Mouse (Mus musculus) MEL (cell line): Measurements from ENCODE around the gene Snx10. TPM values are rescaled to one million over a fixed set of nuclear protein-coding genes. Genes with fewer than 3 reads are reported as not detected.

Experiments used
- DNase-seq: peaks from one replicate; pipeline ENCODE4 v3.0.0; 2011; ENCODE audit warnings: low read depth, low spot score
- H3K27ac ChIP-seq: 2 replicates; pipeline ENCODE4 v1.5.1; 2012; ENCODE audit warnings: low read depth, mild to moderate bottlenecking, control low read depth, low read length, moderate library complexity; ENCODE audit not compliant: control insufficient read depth
- H3K27me3 ChIP-seq, 2 experiments: fragments of 150-350 bp in 1 of 2; sonication (generic) in 1 of 2; 2 replicates each; pipeline ENCODE4 v1.6.1; 2012; ENCODE audit warnings: low read length in 2 of 2, mild to moderate bottlenecking in 2 of 2, improper control_type of control experiment in 1 of 2, moderate library complexity in 1 of 2; ENCODE audit not compliant: insufficient read depth in 2 of 2, control insufficient read depth in 1 of 2
- H3K36me3 ChIP-seq, 2 experiments: 2 replicates each; pipeline ENCODE4 v1.6.1; 2012 to 2014; ENCODE audit warnings: low read length in 2 of 2, improper control_type of control experiment in 1 of 2, inconsistent platforms in 1 of 2, mild to moderate bottlenecking in 1 of 2; ENCODE audit not compliant: insufficient read depth in 2 of 2, control insufficient read depth in 1 of 2
- H3K4me1 ChIP-seq, 2 experiments: fragments of 150-350 bp in 1 of 2; sonication (generic) in 1 of 2; 2 replicates each; pipeline ENCODE4 v1.6.1; 2012; ENCODE audit warnings: low read length in 2 of 2, improper control_type of control experiment in 1 of 2, mild to moderate bottlenecking in 1 of 2; ENCODE audit not compliant: insufficient read depth in 2 of 2, control insufficient read depth in 1 of 2
- H3K4me3 ChIP-seq, 2 experiments: fragments of 150-350 bp in 1 of 2; sonication (generic) in 1 of 2; 2 replicates each; pipeline ENCODE4 v1.5.1; 2012; ENCODE audit warnings: low read depth in 2 of 2, low read length in 2 of 2, mild to moderate bottlenecking in 2 of 2, moderate library complexity in 2 of 2, control low read depth in 1 of 2, improper control_type of control experiment in 1 of 2; ENCODE audit not compliant: control insufficient read depth in 1 of 2, insufficient read depth in 1 of 2
- H3K79me2 ChIP-seq: 2 replicates; pipeline ENCODE4 v1.6.1; 2012; ENCODE audit warnings: mild to moderate bottlenecking, low read length, moderate library complexity; ENCODE audit not compliant: control insufficient read depth, poor library complexity, insufficient read depth
- H3K9ac ChIP-seq: 2 replicates; pipeline ENCODE4 v1.6.1; 2012; ENCODE audit warnings: low read depth, mild to moderate bottlenecking, control low read depth, low read length, moderate library complexity; ENCODE audit not compliant: control insufficient read depth, poor library complexity, severe bottlenecking
- H3K9me3 ChIP-seq: fragments of 150-350 bp; sonication (generic); replicated peaks from 2 replicates; pipeline ENCODE4 v1.6.1; 2012; ENCODE audit warnings: mild to moderate bottlenecking, low read length, improper control_type of control experiment, moderate library complexity; ENCODE audit not compliant: insufficient read depth
- BHLHE40 ChIP-seq: IDR thresholded peaks from 2 replicates; pipeline ENCODE4 v1.6.1; 2012; ENCODE audit warnings: low read depth, mild to moderate bottlenecking, inconsistent platforms, low read length, improper control_type of control experiment, borderline replicate concordance
- CHD1 ChIP-seq: IDR thresholded peaks from 2 replicates; pipeline ENCODE4 v1.6.1; 2012; ENCODE audit warnings: low read depth, mild to moderate bottlenecking, inconsistent platforms, low read length, improper control_type of control experiment
- CHD2 ChIP-seq: IDR thresholded peaks from 2 replicates; pipeline ENCODE4 v1.6.1; 2011; ENCODE audit warnings: low read length, improper control_type of control experiment
- E2F4 ChIP-seq: IDR thresholded peaks from 2 replicates; pipeline ENCODE4 v1.6.1; 2011; ENCODE audit warnings: low read depth, low read length, improper control_type of control experiment, borderline replicate concordance
- GATA1 ChIP-seq: IDR thresholded peaks from 2 replicates; pipeline ENCODE4 v1.6.1; 2011; ENCODE audit warnings: low read depth, low read length, improper control_type of control experiment
- HCFC1 ChIP-seq: IDR thresholded peaks from 2 replicates; pipeline ENCODE4 v1.6.1; 2012; ENCODE audit warnings: low read depth, mild to moderate bottlenecking, inconsistent platforms, low read length, improper control_type of control experiment, moderate library complexity
- JUND ChIP-seq: IDR thresholded peaks from 2 replicates; pipeline ENCODE4 v1.6.1; 2011; ENCODE audit warnings: low read depth, mild to moderate bottlenecking, improper control_type of control experiment, low read length
- KAT2A ChIP-seq: conservative IDR thresholded peaks from 2 replicates; pipeline ENCODE4 v1.6.1; 2012; ENCODE audit warnings: low read depth, low read length, improper control_type of control experiment, inconsistent platforms
- MAZ ChIP-seq: IDR thresholded peaks from 2 replicates; pipeline ENCODE4 v1.6.1; 2012; ENCODE audit warnings: low read depth, mild to moderate bottlenecking, inconsistent platforms, low read length, improper control_type of control experiment
- MEF2A ChIP-seq: IDR thresholded peaks from 2 replicates; pipeline ENCODE4 v1.6.1; 2014; ENCODE audit warnings: low read depth, mild to moderate bottlenecking, inconsistent platforms, low read length, improper control_type of control experiment; ENCODE audit not compliant: poor library complexity, insufficient replicate concordance, severe bottlenecking; ENCODE audit errors: extremely low read depth
- MXI1 ChIP-seq: IDR thresholded peaks from 2 replicates; pipeline ENCODE4 v1.6.1; 2011; ENCODE audit warnings: mild to moderate bottlenecking, low read depth, low read length, improper control_type of control experiment
- MYB ChIP-seq: IDR thresholded peaks from 2 replicates; pipeline ENCODE4 v1.6.1; 2011; ENCODE audit warnings: mild to moderate bottlenecking, low read depth, low read length, improper control_type of control experiment
- MYC ChIP-seq: IDR thresholded peaks from 2 replicates; pipeline ENCODE4 v1.6.1; 2011; ENCODE audit warnings: low read depth, mild to moderate bottlenecking, low read length, improper control_type of control experiment, moderate library complexity
- POLR2A ChIP-seq, 2 experiments: IDR thresholded peaks; 2 replicates each; pipeline ENCODE4 v1.6.1; 2011 to 2012; ENCODE audit warnings: low read length in 2 of 2, mild to moderate bottlenecking in 2 of 2, control low read depth in 1 of 2, improper control_type of control experiment in 1 of 2, low read depth in 1 of 2, moderate library complexity in 1 of 2; ENCODE audit not compliant: control insufficient read depth in 1 of 2, insufficient read depth in 1 of 2, poor library complexity in 1 of 2
- RAD21 ChIP-seq: IDR thresholded peaks from 2 replicates; pipeline ENCODE4 v1.6.1; 2011; ENCODE audit warnings: mild to moderate bottlenecking, low read depth, low read length, improper control_type of control experiment
- RCOR1 ChIP-seq: IDR thresholded peaks from 2 replicates; pipeline ENCODE4 v1.6.1; 2012; ENCODE audit warnings: low read depth, mild to moderate bottlenecking, inconsistent platforms, low read length, improper control_type of control experiment
- SIN3A ChIP-seq: IDR thresholded peaks from 2 replicates; pipeline ENCODE4 v1.6.1; 2012; ENCODE audit warnings: low read length, improper control_type of control experiment, inconsistent platforms
- SMC3 ChIP-seq: IDR thresholded peaks from 2 replicates; pipeline ENCODE4 v1.6.1; 2011; ENCODE audit warnings: low read depth, low read length, improper control_type of control experiment
- TBP ChIP-seq: IDR thresholded peaks from 2 replicates; pipeline ENCODE4 v1.8.0; 2011; ENCODE audit warnings: low read depth, low read length, improper control_type of control experiment
- UBTF ChIP-seq: IDR thresholded peaks from 2 replicates; pipeline ENCODE4 v1.6.1; 2012; ENCODE audit warnings: low read depth, mild to moderate bottlenecking, inconsistent platforms, low read length, improper control_type of control experiment, moderate library complexity, borderline replicate concordance; ENCODE audit not compliant: insufficient read depth
- USF2 ChIP-seq, 2 experiments: IDR thresholded peaks; 2 replicates each; pipeline ENCODE4 v1.6.1; 2011 to 2012; ENCODE audit warnings: improper control_type of control experiment in 2 of 2, low read length in 2 of 2, borderline replicate concordance in 1 of 2, inconsistent platforms in 1 of 2, low read depth in 1 of 2, mild to moderate bottlenecking in 1 of 2; ENCODE audit not compliant: insufficient read depth in 1 of 2
- ZKSCAN1 ChIP-seq: IDR thresholded peaks from 2 replicates; pipeline ENCODE4 v1.6.1; 2012; ENCODE audit warnings: low read depth, mild to moderate bottlenecking, inconsistent platforms, low read length, improper control_type of control experiment, moderate library complexity
- ZNF384 ChIP-seq: IDR thresholded peaks from 2 replicates; pipeline ENCODE4 v1.6.1; 2012; ENCODE audit warnings: low read depth, mild to moderate bottlenecking, inconsistent platforms, low read length, improper control_type of control experiment
- polyA plus RNA-seq, 2 experiments: library from polyadenylated mRNA; stranded (reverse) in 1 of 2; unstranded in 1 of 2; fragments of >175 nt in 1 of 2; fragments of >200 nt in 1 of 2; gene quantifications; 2 replicates each; pipeline versions ENCODE4 v1.2.1 to v1.2.4; 2012; ENCODE audit warnings: low replicate concordance in 2 of 2, low read depth in 1 of 2; ENCODE audit not compliant: insufficient read length in 2 of 2, insufficient read depth in 1 of 2, missing spikeins in 1 of 2
- total RNA-seq: library from RNA; depleted of rRNA; stranded (reverse); fragments of 300-350 nt; gene quantifications from 2 replicates; pipeline ENCODE4 v1.2.3, GENCODE M21; 2012

Gene Snx10
- total and polyA plus RNA-seq, 3 experiments = 3.9 to 7.0 TPM; not detected in 1

- TF ChIP-seq BHLHE40 (peak; percentile 43; the same call in 1 of the 2 replicates), JUND (no peak), GATA1 (peak; percentile 90), KAT2A (peak; percentile 33; the same call in 1 of the 2 replicates), ZKSCAN1 (peak; percentile 77; the same call in 1 of the 2 replicates)
Measured at GRCm38 (mm10) chr6:51544118-51544681, 20.5 kb downstream of the Snx10 start (continued).

GRCm38 (mm10) chr6:51545219-51545859, 21.6 kb downstream of the Snx10 start:
- no peak for DNase-seq

DNA sequence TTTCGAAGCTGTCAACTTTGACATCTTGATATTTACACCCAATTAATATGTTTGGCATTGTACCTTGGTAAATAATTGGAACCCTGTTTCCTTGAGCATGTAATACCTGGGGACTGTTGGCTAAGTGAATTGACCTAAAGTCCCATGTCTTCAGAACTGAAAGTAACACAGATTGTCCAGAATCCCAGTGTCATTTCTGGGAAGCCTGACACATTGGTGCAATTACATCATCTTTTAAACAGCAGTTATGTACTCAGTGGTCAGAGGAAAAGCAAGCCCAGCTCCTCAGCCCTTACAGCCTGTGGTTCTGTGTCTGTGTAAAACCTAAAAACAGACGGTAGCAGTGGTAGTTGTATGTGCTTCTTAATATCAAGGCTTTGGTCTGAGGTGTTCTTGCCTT, 22.4 kb downstream of the Snx10 start:
- Histone ChIP-seq H3K9me3 (no peaks in the 10 kb centered on the region), H3K27ac (no peak overlapping the region), H3K27me3 (no peaks in the 10 kb centered on the region), H3K79me2 (no peaks in the 10 kb centered on the region), H3K4me3 (no peak overlapping the region), H3K4me1 (peaks cover 0 to 16% of the 10 kb centered on the region in 2 experiments; a peak in 3 of 4 replicates), H3K9ac (no peak overlapping the region), H3K36me3 (peaks cover 0 to 11% of the 10 kb centered on the region in 2 experiments; a peak in 2 of 4 replicates)
- TF ChIP-seq MYC (no peak), CHD2 (no peak), UBTF (no peak), KAT2A (no peak), MYB (no peak), RAD21 (no peak), TBP (no peak), ZNF384 (no peak), MAZ (no peak), MEF2A (no peak), ZKSCAN1 (no peak), BHLHE40 (no peak), E2F4 (no peak), SMC3 (no peak), HCFC1 (no peak), POLR2A (IDR thresholded peaks at IDR 0.05; ENCODE audit: control insufficient read depth in 1 of 2, insufficient read depth in 1 of 2, low read depth in 1 of 2, low read length in 2 of 2, poor library complexity in 1 of 2) (no peak), MXI1 (no peak), RCOR1 (no peak), CHD1 (no peak), SIN3A (no peak)
- DNase-seq = no peak

More at GRCm38 (mm10) chr6:51545219-51545859, 21.6 kb downstream of the Snx10 start:
- H3K27me3 ChIP-seq = no peaks in the 10 kb centered on the region
- no peak overlapping the region for H3K9ac ChIP-seq
- H3K4me1 ChIP-seq = peaks cover 0 to 16% of the 10 kb centered on the region in 2 experiments; a peak in 1 of 4 replicates
- no peaks in the 10 kb centered on the region for H3K9me3 ChIP-seq
- H3K36me3 ChIP-seq = peaks cover 0 to 8% of the 10 kb centered on the region in 2 experiments; a peak in 2 of 4 replicates
- no peak overlapping the region for H3K27ac ChIP-seq
- no peak overlapping the region; a peak in 1 of 4 replicates for H3K4me3 ChIP-seq
- TF ChIP-seq TBP (no peak), MYB (no peak), USF2 (IDR thresholded peaks at IDR 0.05; ENCODE audit: borderline replicate concordance in 1 of 2, insufficient read depth in 1 of 2, low read depth in 1 of 2, low read length in 2 of 2) (no peak), RAD21 (no peak), SMC3 (no peak), GATA1 (no peak), MXI1 (no peak), RCOR1 (no peak)
- TF ChIP-seq, all 39 proteins: peak for 0
- no peaks in the 10 kb centered on the region for H3K79me2 ChIP-seq
